Mouse (Mus musculus) cortical plate, adult 2 months (tissue): Measurements from ENCODE around the gene Zfp329.
"Not testable (repeated sequence)": the region's sequence is repeated elsewhere in the genome, so short reads cannot be mapped to it uniquely, and the experiment has no call there.

ENCODE experiments used
- CTCF ChIP-seq: fragments of 200-500 bp; IDR thresholded peaks from 2 replicates; pipeline ENCODE4 v1.5.1; 2011; ENCODE audit warnings: mild to moderate bottlenecking, control low read depth, low read length; ENCODE audit not compliant: insufficient read depth; ENCODE audit errors: extremely low read depth
- POLR2A ChIP-seq: fragments of 200-500 bp; IDR thresholded peaks from 2 replicates; pipeline ENCODE4 v1.6.1; 2011; ENCODE audit warnings: mild to moderate bottlenecking, low read length, control low read depth; ENCODE audit not compliant: insufficient read depth; ENCODE audit errors: extremely low read depth

DNA sequence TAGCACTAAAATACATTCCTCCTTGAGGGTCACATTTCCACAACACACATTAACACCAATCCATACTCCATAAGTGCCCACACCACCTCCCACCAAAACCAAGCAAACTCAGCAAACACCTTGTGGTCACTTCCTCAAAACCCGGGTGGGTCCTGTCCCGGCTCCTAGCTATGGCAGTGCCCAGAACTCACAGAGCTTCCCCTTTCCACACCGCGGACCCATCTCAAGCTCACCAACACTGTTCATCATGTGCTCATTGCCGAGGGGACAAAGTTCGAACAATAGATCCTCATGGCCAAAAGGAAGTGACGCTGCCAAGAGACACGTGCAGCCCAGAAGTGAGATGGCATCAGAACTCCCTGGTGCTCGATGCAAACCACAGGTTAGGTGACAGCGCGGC is 26.0 kb downstream of the Zfp329 start:
- TF ChIP-seq CTCF, POLR2A: not testable (repeated sequence)
